Mouse (Mus musculus): ENCODE results near the gene Zfp235.

Zfp235 gene

DNA sequence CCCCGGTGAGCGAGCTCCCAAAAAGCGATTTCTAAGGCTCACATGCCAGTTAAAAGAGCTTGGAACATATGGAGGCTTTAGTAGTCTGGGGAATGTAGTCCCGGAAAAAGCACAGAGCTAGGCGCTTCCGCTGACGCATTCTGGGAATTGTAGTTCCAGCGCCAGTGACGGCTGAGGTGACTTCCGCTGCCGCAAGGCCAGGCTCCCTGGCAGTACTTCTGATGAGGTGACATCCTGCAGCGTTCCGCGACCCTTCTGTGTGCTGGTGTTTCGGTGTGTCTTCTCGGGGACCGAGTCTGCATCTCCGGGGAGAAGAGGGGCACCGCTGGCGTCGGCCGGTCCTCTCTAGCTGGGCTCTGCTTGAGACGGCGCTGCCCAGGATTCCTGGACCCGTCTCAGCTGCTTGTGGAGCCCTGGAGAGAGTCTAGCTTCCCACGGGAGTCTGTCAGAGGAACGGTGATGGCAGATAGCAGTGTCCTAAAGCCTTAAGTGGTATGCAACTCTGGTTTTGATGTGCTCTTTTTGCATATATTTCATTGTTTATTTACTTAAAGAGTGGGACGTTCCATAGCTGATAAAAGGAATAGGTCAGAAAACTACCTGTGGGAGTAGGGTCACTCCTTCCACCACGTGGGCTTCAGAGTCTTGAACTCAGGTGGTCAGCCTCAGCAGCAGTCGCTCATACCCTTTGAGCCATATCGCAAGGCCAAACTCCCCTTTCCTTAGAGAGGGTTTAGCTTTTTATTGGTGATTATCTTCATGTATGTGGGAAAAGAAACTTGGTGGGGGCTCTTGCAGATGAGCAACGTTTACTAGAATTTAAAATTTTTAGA, at the start of gene Zfp235:
Gene Zfp235, plus strand, starts transcription at position 174 of the 833 bp plus-strand sequence.
- peak; percentile 81 for DNase-seq

DNA sequence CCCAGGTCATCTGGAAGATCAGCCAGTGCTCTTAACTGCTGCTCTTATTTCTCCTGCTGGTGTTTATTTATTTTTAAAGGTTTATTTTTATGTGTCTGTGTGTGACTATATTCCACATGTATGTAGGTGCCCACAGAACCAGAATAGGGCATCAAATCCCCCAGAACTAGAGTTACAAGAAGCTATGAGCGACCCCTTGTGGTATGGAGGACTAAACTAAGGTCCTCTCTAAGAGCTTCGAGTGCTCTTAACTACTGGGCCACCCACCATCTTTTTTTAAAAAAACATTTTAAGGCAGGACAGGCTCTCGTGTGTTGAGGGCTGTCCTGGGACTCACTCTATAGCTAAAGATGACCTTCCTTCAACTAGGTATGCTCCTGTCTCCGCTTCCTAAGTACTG, 47.1 kb upstream of the Zfp235 start:
- no peak for DNase-seq

DNA sequence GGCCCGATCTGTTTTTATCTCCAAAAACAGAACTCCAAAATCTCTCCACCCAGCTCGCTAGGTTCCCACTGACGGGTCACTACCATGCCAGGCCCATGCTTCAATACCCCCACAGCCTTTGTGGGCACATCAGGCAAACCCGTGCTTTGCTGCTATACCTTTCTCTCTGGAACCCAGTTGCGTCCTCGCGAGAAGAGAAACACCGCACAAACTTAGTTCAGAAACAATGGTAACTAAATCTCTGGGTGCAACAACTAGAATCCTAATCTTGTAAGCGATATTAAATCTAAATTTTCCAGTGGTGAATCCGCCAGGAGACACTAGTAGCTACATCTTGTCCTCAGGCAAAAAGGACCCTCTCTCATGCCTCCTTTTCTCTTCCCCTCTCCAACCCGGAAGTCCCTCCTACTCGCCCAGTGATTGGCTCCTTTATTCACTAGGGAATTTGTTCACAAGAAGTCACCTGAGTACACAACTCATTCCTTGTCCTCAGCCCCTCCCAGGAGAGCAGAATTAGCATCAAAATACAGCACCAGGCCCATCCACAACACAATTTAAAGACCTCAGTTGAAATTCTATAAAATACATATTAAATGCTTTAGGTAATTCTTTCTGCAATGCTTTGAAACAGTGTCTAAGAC, 46.4 kb upstream of the Zfp235 start:
- no peak for DNase-seq

DNA sequence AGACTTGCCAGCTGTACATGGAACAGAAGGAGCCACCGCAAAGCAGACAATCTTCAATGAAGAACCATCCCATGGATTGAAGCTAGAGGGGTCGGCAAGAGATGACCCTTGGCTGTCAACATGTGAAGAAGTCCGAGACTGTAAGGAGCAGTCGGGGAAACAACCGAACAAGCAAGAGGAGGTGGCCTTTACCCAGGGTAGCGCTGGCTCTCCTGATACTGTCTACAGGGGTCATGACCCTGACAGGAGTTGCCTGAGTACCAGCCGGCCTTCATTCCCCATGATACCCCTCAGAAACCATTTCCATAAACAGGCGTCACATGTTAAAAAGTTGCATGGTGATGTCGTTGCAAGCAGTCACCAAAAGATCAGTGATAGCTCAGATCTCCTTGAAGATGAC, 29.6 kb upstream of the Zfp235 start:
- DNase-seq = no peak

DNA sequence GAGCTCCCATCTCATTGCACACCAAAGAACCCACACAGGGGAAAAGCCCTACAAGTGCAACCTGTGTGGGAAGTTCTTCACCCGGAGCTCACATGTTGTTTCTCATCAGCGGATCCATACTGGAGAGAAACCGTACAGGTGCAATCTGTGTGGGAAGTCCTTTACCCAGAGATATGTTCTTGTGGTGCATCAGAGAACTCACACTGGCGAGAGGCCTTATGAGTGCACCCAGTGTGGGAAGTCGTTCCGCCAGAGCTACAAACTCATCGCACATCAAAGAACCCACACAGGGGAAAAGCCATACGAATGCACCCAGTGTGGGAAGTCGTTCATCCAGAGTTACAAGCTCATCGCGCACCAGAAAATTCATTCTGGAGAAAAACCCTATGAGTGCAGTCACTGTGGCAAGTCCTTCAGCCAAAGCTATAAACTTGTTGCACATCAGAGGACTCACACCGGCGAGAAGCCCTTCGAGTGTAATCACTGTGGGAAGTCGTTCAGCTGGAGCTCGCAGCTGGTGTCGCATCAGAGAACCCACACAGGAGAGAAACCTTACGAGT, 28.7 kb upstream of the Zfp235 start:
- DNase-seq = no peak

DNA sequence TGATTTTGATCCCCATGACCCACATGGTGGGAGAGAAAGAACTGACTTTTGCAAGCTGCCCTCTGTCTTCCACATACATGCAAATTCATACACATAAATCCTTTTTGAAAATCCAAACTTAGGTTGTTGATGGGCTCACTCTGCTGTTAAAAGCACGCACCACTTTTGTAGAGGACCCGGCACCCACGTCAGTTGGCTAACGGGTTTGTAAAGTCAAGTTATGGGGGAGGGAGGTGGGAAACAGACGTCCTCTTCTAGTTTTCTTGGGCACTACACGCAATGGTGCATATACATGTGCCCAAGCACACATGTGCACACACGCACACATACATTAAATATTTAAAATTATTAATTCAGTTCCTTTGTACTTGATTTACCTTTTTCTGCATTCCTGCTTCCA, 23.1 kb upstream of the Zfp235 start:
- no peak for DNase-seq

DNA sequence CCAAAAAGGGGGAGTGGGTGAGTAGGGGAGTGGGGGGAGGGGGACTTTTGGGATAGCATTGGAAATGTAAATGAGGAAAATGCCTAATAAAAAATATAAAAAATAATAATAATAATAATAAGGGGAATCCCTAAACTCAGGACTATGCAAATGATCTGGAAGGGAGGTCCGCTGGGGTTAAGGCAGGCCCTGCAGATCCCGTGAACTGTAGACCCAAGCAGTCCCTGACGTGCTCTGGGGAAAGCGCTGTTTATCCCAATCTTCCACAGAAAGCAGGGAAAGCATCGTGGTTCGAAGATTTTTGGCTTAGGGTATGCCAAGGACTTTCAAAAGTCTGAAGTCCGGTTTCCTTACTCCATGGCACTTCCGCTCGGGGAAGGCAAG, 22.2 kb upstream of the Zfp235 start:
- DNase-seq = no peak

DNA sequence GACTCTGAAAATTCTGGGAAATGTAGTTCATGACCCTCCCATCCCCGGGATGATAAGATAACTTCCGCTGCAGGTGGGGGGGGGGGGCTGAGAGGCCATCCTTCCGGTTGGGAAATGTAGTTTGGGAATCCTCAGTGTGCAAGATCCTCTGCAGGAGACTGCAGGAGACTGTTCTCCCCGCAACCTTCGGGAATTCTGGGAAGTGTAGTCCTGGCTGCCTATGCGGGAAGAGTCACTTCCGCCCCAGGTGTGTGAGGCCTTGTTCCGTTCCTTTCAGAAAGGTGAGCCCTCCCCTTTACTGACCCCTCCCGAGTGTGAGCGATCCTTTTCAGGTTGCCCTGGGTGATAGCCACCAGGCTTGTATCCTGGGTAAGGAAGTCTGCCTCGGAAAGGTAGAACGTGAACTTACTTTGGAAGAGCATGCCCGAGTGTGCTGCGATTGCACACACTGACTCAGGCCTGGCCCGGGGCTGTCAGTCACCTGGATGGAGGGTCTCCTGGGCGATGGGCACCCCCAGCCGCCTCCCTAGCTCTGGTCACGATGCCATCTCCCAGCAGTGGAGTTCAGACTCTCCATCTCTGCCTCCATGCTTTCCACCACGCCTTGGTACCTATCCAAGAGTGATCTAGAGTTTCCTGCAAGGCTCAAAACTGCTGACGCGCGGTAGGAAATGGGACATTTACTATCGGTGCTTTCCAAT, 21.7 kb upstream of the Zfp235 start, which contains the start of gene Zfp112:
Gene Zfp112, plus strand, starts transcription at position 159 of the 701 bp plus-strand sequence.
- DNase-seq = peak; percentile 69

DNA sequence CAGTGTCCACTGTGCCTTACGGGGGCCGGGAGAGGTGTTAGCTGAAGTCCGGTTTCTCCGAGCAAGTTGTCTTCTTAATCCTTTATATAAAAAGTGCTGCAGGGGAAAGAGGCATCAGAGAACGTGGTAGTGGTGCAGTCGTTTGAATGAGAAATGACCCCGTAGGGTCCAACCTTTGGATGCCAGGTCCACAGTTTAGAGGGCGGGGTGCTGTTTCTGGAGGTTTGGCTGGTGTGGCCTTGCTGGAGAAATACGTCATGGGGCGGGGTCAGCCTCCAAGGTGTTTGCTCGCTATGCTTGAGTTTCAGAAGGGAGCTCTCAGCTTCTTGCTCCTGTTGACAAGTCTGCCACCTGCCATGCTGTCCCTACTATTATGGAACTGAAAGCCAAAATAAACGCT, 21.0 kb upstream of the Zfp235 start:
- no peak for DNase-seq

DNA sequence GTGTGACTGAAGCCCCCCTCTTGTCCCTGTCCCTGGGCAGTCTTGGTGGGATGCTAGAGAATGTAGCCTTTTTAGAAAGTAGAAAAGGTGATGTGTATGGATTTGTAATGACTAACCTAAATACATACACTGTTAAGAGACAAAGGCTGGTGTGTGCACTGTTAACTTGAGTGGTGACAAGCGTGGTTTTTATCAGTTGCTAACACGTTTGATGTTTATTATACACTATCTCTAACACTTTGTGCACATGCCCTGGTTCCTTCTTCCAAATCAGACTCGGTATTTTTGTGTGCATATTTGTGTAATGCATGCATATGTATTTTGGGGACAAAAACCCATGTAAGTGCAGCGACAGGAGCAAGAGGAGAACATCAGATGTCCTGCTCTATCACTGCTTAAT, 17.3 kb upstream of the Zfp235 start:
- DNase-seq = no peak

DNA sequence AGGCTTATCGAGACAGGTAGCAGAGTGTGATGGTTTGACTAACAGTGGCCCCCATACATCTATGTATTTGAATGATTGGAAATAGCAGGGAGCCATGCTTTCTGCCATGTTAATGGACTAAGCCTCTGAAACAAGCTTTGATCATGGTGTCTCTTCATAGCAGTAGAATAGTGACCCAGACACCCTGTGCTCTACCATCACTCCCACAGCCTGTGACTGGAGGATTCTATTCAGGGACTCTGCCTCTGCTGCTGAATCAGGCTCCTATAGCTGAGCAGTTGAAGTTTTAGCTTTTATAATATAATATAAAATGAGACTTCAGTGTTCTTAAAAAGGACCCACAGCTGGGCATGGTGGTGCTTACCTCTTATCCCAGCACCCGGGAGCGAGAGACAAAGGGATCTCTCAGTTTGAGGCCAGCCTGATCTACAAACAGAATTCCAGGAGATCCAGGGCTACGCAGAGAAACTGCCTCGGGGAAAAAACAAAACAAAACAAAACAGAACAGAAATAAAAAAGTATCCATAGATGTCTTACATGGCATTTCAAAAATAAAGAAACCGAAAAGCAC, 459 bp upstream of the Zfp235 start:
- DNase-seq = no peak

DNA sequence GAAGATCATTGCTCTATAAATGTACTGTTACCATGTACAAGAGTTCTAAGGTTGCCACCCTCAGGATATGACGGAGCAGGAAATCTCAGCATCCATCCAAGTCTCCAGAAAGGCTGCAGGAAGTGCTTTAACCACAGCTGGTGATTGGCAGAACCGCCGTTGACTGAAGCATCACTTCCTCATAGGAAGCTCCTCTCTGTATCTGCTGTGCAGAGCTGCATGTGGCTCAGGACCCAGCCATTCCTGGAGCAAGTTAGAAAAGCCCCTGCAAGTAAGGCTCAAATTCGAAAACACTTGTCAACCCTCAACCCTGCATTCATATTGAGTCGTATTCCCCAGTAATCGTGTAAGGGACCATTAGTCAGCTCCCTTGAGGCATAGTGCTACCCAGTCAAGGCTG, 8.6 kb downstream of the Zfp235 start:
- DNase-seq = no peak

DNA sequence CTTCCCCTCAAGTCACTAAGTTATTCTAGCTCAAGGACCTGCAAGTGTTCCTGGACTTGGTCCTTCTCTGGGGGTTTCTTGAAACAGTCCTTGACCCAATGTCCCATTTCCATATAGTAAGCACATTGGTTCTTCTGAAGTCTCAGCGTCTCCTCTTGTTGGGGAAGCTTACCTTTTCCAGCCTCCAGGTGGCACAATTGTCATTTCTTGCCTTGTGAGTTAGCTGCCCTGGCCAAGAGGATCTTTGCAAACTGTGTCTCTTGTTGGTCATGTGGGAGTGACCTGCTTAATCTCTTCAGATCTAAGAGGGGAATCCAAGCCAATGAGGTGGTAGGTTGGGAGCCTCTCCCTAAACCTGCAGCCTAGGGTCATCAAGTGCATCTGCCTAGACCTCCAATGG, 19.3 kb downstream of the Zfp235 start:
- no peak for DNase-seq

DNA sequence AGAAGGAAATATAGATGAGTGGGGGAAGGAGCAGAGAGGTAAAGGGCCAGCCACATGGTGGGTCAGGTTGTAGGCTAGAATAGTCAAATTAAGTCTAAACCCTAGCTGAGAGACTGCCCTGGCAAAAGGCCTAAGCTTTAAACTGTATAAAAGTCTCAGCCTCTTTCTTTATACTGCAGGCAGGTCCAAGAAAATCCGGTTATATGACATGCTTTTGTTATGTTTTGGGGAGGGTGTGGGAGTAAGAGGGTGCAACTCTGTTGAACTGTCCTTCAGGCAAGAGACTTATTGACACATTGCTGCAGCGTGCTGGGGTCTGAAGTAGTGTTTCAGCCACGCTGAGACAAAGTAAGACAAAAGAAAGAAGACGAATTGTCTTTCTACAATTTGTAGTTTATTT, 38.2 kb downstream of the Zfp235 start:
- no peak for DNase-seq

DNA sequence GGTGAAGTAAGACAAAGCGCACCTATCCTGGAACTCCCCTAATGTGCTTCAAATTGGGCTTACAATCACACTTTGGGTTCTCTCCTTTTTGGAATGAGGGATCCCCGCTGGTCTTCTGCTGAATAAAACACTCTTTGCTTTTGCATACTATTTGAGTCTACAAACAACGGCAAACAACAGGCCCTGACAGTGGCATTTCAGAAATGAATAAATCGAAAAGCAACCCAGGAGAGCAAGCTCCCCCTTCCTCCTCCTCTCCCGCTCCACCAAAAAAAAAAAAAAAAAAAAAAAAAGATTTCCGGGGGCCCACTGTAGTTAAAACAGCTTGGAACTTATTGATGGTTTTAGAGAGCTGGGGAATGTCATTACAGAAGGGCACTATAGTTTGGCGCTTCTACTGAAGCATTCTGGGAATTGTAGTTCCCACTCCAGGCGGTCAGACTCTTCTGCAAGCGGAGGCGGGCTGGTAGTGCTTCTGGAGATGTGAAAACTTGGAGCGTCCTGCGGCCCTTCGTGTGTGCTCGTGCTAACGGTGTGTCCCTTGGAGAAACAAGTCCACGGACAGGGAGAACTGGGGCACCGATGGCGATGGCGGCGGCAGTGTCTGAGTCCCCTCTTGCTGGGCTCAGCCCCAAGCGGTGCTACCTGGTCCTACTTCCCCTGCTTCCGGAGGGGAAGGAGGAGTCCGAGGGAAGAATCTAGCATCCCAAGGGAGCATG, 40.8 kb downstream of the Zfp235 start, which contains the start of gene Zfp114:
Gene Zfp114, plus strand, starts transcription at position 443 of the 719 bp plus-strand sequence.
- peak; percentile 77 for DNase-seq

DNA sequence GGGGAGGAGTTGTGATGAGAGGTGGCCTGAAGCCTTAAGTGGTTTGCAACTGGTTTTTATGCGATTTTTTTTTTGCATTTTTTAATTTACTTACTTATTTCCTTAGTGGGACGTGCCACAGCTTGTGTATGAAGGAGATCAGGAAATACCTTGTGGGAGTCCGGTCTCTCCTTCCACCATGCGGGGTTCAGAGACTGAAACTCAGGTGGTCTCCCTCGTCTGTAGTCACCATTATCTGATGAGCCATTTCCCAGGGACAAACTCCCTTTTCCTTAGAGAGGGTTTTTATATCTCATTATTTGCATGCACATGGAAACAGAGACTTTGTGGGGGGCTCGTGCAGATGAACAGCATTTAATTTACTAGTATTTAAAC, 41.4 kb downstream of the Zfp235 start:
- DNase-seq = no peak

DNA sequence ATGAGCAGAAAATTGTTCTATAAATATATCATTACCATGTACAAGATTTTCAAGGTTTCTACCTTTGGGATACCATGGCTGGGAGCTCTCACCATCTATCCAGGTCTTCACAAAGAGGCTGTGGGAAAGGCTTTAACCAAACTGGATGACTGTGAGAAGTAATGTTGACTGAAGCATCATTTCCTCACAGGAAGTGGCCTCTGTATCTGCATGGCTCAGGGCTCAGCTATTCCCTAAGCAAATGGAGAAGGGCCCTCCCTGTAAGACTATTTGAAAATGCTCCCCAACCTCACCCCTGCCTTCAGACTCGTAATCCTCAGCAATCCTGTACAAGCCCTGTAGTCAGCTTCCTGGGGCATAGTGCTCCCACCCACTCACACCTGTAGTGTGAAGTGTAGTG, 53.6 kb downstream of the Zfp235 start:
- DNase-seq = no peak

DNA sequence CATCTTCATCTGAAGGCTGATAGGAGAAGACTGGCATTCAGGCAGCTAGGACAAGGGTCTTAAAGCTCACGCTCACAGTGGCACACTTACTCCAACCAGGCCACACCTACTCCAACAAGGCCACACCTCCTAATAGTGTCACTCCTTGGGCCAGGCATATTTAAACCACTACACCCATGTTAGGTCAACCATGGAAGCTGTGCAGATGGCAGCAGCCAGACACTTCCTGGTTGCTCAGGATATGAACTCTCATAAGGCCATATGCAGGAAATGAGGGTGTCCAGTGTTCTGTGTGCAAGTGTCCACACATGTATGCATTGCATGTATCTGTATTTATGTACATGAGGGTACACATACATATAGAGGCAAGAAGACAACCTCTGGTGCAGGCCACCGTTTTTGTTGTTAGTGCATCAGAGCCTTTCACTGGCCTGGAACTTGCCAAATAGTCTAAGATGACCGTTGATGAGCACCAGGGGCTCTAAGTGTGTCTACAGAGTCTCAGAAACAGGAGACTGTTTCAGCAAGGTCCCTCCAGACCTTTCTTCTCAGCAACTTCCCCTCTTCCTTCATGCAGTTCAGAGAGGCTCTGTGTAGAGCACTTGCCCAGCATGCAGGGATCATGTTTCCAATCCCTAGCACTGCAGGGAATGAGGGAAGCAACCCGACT, 55.1 kb downstream of the Zfp235 start:
- DNase-seq = no peak

DNA sequence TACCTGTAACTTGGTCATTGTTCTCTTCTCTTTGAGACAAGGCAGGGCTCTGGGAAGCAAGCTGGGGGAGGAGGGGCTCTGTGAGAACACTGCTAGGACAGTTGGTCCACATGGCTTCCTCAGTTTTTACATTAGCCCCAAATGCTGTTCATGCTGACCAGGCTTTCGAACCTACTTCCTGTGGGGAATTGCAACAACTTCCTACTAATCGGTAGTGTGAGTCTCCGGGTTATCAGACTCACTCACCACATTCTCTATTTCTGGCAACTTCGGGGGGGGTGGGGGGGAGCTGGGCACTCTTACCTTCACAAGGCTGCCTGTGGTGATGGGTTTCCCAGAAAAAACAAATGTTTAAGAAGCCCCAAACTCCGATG, 55.6 kb downstream of the Zfp235 start:
- DNase-seq = no peak

DNA sequence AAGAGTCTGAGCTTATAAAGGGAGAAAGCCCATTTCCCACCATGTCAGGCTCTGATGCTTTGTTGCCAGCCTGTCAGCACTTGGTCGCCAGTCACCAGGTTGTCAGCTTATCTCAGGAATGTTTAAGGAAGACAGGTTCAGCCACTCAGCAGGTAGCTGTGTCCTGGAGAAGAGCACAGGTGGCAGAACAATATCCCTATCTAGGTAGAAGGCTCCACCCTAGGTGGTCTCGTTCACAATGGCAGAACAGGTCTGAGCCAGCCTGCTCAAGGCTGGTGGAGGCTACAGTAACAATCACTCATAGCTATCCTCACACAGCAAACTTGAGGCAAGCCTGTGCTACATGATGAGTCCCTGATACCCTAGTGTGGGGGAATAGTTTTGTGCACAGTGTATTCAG, 57.4 kb downstream of the Zfp235 start:
- no peak for DNase-seq

All from right cerebral cortex, postnatal 14 days (tissue).